Mouse (Mus musculus) layer of hippocampus, adult 2 months (tissue): ENCODE measurements around the gene Cmah. TPM values are rescaled to one million over a fixed set of nuclear protein-coding genes. Genes with fewer than 3 reads are reported as not detected.

Experiments used
- DNase-seq, 2 experiments: peaks; one replicate each; pipeline ENCODE4 v3.0.0; 2022; ENCODE audit warnings: low spot score in 2 of 2
- H3K27ac ChIP-seq: fragments of 200-600 bp; 2 replicates; pipeline ENCODE4 v1.8.1; 2022
- H3K4me3 ChIP-seq: fragments of 200-600 bp; 2 replicates; pipeline ENCODE4 v1.8.1; 2022; ENCODE audit warnings: mild to moderate bottlenecking
- CTCF ChIP-seq: fragments of 200-600 bp; conservative IDR thresholded peaks from 2 replicates; pipeline ENCODE4 v1.8.1; 2022; ENCODE audit warnings: antibody characterized with exemption, mild to moderate bottlenecking, moderate library complexity
- total RNA-seq, 2 experiments: library from RNA; stranded (reverse); gene quantifications; 2 replicates each; pipeline ENCODE4 v1.2.3; 2021

Gene Cmah
- total RNA-seq, 2 experiments from 2014 or later: 0.44 to 0.59 TPM

DNA sequence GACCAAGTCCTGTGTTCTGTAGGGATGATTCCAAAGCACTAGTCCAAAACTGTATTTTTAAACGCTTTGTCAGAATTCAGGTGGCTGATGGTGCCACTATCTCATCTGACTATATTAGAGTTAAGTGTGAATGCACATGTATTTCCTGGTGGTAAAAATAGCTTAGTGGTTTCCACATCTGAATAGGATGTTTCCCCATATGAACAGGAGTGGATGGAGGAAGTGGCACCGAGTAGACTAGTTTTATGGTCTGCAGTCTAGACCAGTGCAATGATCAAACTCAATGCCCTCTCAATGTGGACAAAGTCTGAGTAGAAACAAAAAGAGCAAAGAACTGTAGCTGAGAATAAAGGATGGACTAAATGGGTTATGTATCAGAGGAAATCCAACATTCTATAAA, 79.6 kb downstream of the Cmah start:
- Histone ChIP-seq H3K27ac (no peak overlapping the region), H3K4me3 (no peak overlapping the region)
- no peak for TF ChIP-seq CTCF
- no peak for DNase-seq

DNA sequence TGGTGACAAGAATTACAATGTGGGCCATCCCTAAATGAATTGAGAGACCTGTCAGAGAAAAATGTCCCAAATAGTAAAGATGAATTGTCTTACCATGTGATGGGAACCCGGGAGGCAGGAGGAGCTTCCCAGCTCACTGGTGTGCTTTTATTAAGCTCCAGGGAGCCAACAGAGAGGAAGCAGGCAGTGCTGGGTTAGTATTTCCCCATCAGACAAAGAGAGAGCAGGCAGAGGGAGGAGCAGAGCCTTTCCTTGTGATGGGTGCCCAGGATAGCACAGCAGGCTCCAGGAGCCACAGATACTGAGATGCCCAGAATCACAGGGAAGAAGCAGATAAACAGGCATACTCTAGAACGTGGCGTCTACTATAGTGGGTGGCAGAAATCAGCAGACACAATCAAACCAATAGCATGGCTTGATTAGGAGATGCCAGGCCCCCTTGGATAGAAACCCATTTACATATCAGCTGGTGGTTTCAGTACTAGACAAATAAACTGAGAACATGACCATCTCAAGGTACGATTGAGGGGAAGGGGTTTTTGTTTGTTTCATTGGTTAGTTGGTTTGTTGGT, 87.5 kb downstream of the Cmah start:
- Histone ChIP-seq H3K4me3 (no peak overlapping the region), H3K27ac (no peak overlapping the region)
- no peak for DNase-seq
- TF ChIP-seq CTCF: no peak

DNA sequence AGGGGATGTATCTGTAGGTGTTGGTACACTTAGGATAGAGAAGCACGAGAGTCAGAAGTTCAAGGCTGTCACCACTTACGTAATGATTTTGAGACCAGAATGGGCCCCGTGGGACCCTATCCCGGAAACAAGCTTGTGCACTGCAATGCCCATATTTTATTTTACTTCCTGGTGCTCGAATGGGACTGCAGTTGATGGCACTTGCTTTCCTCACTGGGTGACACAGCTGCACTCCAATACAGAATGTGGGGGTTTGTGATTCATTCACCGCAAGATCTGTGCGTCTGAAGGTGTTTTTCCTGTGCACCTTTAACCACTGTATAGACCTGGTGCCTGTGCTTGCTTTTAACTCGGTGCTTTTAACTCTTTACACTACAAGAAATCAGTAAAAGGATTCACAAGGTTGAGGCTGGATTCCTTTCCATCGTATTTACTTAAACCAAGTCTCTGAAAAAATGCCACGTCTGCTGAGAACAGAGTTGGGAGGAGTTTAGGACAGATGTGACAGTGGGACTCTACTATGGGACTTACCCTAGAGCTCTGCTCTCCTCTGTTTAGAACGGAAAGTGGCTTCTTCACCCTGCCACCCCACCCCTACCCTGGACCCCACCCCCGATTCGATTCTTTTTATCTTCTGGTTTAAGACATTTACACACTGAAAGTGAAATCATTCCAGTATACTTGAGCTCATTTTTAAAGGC, 88.5 kb downstream of the Cmah start:
- no peak for TF ChIP-seq CTCF
- no peak for DNase-seq
- Histone ChIP-seq H3K27ac (no peak overlapping the region), H3K4me3 (no peak overlapping the region)

DNA sequence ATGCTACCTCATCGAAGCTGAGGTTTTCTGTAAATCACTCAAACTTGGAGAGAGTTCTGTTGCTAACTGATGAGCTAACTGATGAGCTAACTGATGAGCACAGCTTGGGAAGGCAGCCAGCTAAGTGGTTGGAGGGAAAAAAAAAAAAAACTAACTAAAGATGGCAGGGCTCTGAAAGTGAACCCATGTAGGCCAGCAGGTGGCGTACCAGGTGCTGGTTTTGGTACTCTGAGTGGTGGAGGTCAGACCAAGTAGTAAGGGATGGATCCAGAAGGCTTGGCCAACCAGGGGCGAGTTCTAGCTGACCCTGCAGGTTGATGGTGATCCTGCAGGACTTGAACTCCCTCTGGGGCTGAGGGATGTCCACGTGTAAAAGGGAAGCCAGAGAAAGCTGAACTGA, 89.2 kb downstream of the Cmah start:
- Histone ChIP-seq H3K4me3 (no peak overlapping the region), H3K27ac (no peak overlapping the region)
- no peak for DNase-seq
- TF ChIP-seq CTCF: peak; percentile 64

DNA sequence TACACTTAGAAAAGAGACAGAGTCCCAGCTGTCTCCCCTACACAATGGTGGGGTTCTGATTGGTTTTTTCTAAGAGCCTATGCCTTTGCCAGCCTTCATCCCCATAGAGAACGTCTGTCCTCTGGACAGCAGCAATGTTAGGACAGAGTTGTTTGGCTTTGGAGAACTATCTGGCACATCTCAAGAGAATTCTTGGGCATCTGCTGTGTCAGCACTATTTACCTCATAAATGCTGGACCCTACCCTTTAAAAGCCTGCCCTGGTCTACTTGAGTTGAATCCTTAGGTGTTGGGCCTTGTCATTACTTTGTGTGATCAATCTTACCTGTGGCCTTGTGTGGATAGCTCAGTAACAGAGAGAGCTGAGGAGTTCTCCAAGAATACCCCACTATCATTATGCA, 90.8 kb downstream of the Cmah start:
- DNase-seq: no peak
- TF ChIP-seq CTCF: no peak

DNA sequence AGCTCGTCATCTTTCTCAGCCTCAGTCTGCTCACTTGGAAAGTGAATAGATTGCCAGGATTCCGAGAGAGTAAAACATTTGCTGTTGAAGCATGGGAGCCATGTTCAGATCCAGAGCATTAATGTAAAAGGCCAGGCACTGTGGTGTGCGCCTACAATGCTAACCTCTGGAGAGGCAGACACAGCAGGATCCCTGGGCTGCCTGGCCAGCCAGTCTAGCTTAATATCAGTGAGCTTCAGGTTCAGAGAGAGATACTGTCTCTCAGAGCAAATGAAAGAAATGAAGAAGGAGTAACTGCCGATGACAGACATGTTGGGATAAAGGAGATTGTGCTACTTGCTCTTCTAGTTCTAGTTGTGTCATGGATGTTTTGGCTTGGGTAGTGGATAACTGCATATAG, 91.6 kb downstream of the Cmah start:
- Histone ChIP-seq H3K4me3 (no peak overlapping the region), H3K27ac (no peak overlapping the region)
- TF ChIP-seq CTCF: no peak
- DNase-seq: no peak

More for the DNA sequence above, 90.8 kb downstream of the Cmah start:
- Histone ChIP-seq H3K4me3 (no peak overlapping the region), H3K27ac (no peak overlapping the region)

DNA sequence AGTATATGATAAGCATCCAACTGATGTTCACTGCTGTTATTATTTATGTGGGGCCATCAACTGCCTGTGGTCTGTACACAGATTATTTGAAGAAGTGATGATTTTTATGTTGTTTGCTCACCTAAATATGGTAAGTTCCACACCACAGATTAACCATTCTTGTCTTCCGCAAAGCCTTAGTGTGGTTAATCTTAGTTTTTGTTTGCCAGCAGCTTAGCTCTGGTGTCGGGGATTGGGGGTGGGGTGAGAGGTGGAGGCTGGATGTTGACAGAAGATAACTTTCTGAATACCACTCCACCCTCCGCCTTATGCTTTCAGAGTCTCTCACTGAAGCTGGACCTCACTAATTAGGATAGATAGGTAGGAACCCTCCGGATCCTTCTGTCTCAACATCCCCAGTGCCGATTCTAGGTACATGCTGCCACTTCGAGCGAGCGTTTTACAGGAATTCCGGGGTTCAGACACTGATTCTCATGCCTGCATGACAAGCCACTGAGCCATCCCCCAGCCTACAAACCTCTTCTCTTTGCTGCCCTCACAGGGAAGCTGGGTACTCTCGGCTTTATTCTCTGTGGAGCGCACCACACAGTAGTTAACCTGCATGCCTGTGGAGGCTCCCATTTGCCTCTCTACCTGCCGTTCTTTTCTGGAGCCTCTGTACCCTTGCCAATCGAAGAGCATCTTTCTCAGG, 92.5 kb downstream of the Cmah start:
- no peak for TF ChIP-seq CTCF
- H3K27ac ChIP-seq: no peak overlapping the region
- H3K4me3 ChIP-seq: no peak overlapping the region
- DNase-seq: no peak

DNA sequence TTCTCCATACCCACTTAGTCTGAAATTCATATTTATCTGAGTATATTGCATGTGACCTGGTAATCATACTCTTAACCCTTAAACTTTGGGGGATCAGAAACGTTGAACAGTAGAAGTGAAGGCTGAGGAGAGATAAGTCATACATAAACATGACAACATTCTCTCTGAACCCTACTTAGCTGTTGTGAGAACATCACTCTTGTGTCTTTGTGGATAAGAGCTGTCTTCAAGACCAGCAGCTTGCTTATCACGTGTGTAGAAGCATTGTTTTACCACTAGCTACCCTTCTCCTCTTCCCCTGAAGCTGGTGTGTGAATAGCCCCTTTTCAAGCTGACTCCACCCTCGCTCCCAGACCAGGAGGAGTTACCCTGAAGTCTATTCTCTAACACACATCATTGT, 94.8 kb downstream of the Cmah start:
- Histone ChIP-seq H3K4me3 (no peak overlapping the region), H3K27ac (no peak overlapping the region)
- DNase-seq: no peak
- TF ChIP-seq CTCF: no peak

DNA sequence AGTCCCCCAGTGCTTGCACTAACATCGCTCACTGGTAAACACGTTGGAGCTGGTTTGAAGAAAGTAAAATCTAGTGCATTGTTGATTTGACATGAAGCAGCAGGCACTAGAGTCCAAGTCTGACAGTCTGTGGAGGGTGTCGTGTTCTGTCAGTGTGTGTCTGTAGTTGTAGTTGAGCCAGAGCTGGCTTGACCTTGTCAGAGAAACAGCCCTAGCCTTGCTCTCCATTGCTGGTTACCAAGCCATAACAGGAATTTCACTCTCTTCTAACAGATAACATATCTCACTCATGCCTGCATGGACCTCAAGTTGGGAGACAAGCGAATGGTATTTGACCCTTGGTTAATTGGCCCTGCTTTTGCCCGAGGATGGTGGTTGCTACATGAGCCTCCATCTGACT, 103.0 kb downstream of the Cmah start:
- no peak for DNase-seq
- no peak for TF ChIP-seq CTCF
- Histone ChIP-seq H3K4me3 (no peak overlapping the region), H3K27ac (no peak overlapping the region)

DNA sequence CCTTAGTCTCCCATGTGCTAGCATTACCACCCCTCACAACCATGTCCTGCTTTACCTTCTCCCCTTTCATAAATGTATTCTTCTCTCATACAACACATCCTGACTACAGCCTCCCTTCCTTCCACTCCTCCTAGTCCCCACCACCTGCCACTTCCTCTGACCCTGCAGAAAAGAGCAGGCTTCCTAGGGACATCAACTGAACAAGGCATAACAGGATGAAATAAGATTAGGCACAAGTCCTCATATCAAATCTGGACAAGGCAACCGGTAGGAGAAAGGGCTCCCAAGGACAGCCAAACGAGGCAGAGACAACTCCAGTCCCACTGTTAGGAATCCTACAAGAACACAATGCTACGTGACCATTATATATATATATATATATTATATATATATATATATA, 104.4 kb downstream of the Cmah start:
- no peak overlapping the region for H3K27ac ChIP-seq
- no peak overlapping the region for H3K4me3 ChIP-seq
- no peak for TF ChIP-seq CTCF
- no peak for DNase-seq

DNA sequence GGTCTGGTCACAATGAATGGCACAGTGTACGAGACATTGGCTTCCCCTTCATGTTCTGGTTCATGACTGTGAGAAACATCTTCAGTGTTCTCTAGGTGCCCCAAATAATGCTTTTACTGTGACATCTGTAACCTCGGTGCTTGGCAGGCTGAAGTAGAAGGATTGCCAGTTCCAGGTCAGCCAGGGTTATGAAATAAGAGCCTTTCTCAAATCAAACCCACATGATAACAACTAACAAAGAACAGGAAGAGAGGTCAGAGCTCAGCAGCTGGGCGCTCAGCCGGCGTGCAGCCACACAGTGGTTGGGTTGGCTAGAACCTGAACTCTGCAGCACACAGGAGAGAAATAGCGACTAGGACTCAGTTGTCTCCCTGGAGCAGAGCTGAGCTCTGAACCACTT, 115.1 kb downstream of the Cmah start:
- Histone ChIP-seq H3K4me3 (no peak overlapping the region), H3K27ac (no peak overlapping the region)
- TF ChIP-seq CTCF: no peak
- no peak for DNase-seq

DNA sequence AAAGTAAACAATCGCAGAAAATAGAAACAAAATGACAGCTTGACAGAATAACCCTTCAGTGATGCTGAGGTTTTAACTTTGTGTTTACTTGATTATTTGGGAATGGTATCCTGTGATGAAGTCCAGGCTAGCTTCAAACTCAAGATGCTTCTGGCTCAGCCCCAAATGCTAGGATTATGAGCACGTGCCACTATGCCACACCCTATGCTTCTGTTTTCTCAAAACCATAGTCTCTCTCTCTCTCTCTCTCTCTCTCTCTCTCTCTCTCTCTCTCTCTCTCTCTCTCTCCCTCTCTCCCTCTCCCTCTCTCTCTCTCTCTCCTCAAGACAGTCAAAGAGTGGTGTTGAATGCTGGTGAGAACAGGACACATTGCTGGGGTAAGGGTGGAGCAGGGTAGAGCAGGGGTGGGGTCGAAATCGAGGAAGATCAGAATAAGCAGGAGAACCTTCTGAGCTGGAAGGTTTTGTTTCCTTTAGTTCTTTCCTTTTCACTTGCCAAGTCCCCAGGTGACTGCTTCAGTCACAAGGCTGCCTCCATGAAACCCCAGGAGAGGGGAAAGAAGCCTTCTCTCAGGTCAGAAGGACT, 116.7 kb downstream of the Cmah start:
- no peak for DNase-seq
- no peak for TF ChIP-seq CTCF
- no peak overlapping the region for H3K4me3 ChIP-seq

DNA sequence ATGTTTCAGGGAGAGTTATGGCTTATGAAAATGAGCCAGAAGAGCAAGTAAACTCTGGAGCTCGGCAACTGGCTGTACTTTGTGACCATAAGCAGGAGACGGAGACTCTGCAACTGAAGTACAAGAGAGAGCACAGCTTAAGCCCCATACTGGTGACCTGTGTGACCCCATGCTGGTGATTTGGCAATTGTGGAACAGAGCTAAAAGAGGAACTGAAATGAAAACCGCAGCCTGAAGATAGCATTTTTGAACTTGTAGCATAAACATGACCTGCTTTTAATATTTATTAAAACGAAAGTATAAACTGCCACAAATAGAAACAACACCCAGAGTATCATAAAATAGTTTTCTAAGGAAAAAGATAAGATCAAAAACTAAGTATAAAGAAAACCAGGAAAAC, 117.5 kb downstream of the Cmah start:
- Histone ChIP-seq H3K4me3 (no peak overlapping the region), H3K27ac (no peak overlapping the region)
- no peak for DNase-seq
- TF ChIP-seq CTCF: no peak

More for the DNA sequence above, 116.7 kb downstream of the Cmah start:
- no peak overlapping the region for H3K27ac ChIP-seq
